Mouse (Mus musculus) testis, adult 2 months (tissue): Measurements from ENCODE around the gene Theg.

Experiments used
- CTCF ChIP-seq: fragments of 200-500 bp; IDR thresholded peaks from 2 replicates; pipeline ENCODE4 v1.5.1; 2012; ENCODE audit warnings: low read depth, mild to moderate bottlenecking, inconsistent platforms, low read length, moderate library complexity; ENCODE audit not compliant: control insufficient read depth, insufficient read depth, insufficient replicate concordance
- POLR2A ChIP-seq: fragments of 200-500 bp; IDR thresholded peaks from 2 replicates; pipeline ENCODE4 v1.6.1; 2012; ENCODE audit warnings: low read depth, mild to moderate bottlenecking, inconsistent platforms, low read length, moderate library complexity; ENCODE audit not compliant: control insufficient read depth

DNA sequence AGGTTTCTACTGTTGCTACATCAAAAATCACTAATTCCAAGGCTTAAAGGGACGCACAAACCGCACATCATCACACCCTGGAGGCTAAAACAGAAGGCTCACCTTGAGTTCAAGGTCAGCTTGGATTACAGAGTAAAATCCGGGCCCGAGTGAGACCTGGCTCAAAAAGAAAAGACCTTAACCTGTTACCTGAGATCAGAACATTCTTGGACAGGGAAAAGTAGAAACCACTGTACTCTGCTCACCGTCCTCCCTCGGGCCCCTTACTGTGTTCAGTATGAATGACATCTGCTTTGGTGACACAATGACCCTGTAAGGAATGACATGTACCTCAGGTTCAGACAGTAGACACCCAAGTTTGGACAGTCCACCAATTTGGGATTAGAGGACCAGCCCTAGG lies 12.3 kb downstream of the Theg start:
- TF ChIP-seq CTCF (no peak), POLR2A (no peak)
